Mouse (Mus musculus) liver, embryonic 16.5 days (tissue): ENCODE data around the gene Lmod3. TPM values are rescaled to one million over a fixed set of nuclear protein-coding genes. Genes with fewer than 3 reads are reported as not detected.

Experiments used
- ATAC-seq: fragments of 200-750 bp; cut with Nextera tagmentation; 2 replicates; pipeline ENCODE4 v1.8.0; 2017; ENCODE audit warnings: low read depth, mild to moderate bottlenecking, moderate number of reproducible peaks, moderate library complexity
- H3K27ac ChIP-seq: fragments of 300-500 bp; sonication (generic); 2 replicates; pipeline ENCODE4 v1.5.1; 2014; ENCODE audit warnings: mild to moderate bottlenecking, low read length
- H3K27me3 ChIP-seq: fragments of 300-500 bp; sonication (generic); 2 replicates; pipeline ENCODE4 v1.6.1; 2014; ENCODE audit warnings: low read depth, low read length, mixed read lengths; ENCODE audit not compliant: control insufficient read depth, insufficient read depth
- H3K36me3 ChIP-seq: fragments of 300-500 bp; sonication (generic); 2 replicates; pipeline ENCODE4 v1.6.1; 2014; ENCODE audit warnings: mild to moderate bottlenecking; ENCODE audit not compliant: control insufficient read depth, insufficient read depth
- H3K4me1 ChIP-seq: fragments of 300-500 bp; sonication (generic); 2 replicates; pipeline ENCODE4 v1.6.1; 2014; ENCODE audit warnings: low read depth, low read length, mixed read lengths; ENCODE audit not compliant: control insufficient read depth
- H3K4me2 ChIP-seq: fragments of 300-500 bp; sonication (generic); 2 replicates; pipeline ENCODE4 v1.6.1; 2014; ENCODE audit warnings: low read depth, low read length, mixed read lengths
- H3K4me3 ChIP-seq: fragments of 300-500 bp; sonication (generic); 2 replicates; pipeline ENCODE4 v1.5.1; 2014; ENCODE audit warnings: low read depth, mild to moderate bottlenecking, low read length
- H3K9ac ChIP-seq: fragments of 300-500 bp; sonication (generic); 2 replicates; pipeline ENCODE4 v1.6.1; 2014; ENCODE audit warnings: low read depth, low read length
- H3K9me3 ChIP-seq: fragments of 300-500 bp; sonication (generic); replicated peaks from 2 replicates; pipeline ENCODE4 v1.6.1; 2016; ENCODE audit warnings: low read length; ENCODE audit not compliant: control insufficient read depth
- WGBS: fragments of 180-500 bp; shearing (Covaris S2); extraction: QIAGEN DNeasy Blood & Tissue Kit; methylation state at CpG from one replicate; pipeline ENCODE4 v1.1.7; 2014; ENCODE audit not compliant: insufficient replicate concordance; 5-methylcytosine and 5-hydroxymethylcytosine counted together
- polyA plus RNA-seq: library from polyadenylated mRNA; unstranded; fragments of >200 nt; fragmentation: Nextera tagmentation; extraction: Ambion mirVana; gene quantifications from 2 replicates; pipeline ENCODE4 v1.2.1, GENCODE M21; 2015

Gene Lmod3
- polyA plus RNA-seq, 1 experiment from 2014 or later = 0.81 TPM

GRCm38 (mm10) chr6:97226083-97226491, 26.5 kb downstream of the Lmod3 start:
- H3K27me3 ChIP-seq = no peaks in the 10 kb centered on the region
- no peak for ATAC-seq

GRCm38 (mm10) chr6:97224505-97224904, 28.1 kb downstream of the Lmod3 start:
- H3K9me3 ChIP-seq = no peaks in the 10 kb centered on the region
- H3K9ac ChIP-seq = no peak overlapping the region
- H3K27ac ChIP-seq = no peak overlapping the region
- no peak for ATAC-seq
- no peak overlapping the region for H3K4me3 ChIP-seq
- H3K36me3 ChIP-seq = no peaks in the 10 kb centered on the region
- no peak overlapping the region for H3K4me2 ChIP-seq
- WGBS = 82% methylated on average over 8 of the region's 8 CpGs
- H3K4me1 ChIP-seq = peaks cover 16% of the 10 kb centered on the region
- H3K27me3 ChIP-seq = no peaks in the 10 kb centered on the region

More at GRCm38 (mm10) chr6:97226083-97226491, 26.5 kb downstream of the Lmod3 start:
- Histone ChIP-seq H3K9ac (no peak overlapping the region), H3K4me2 (no peak overlapping the region), H3K9me3 (no peaks in the 10 kb centered on the region), H3K4me3 (no peak overlapping the region), H3K36me3 (peaks cover 5% of the 10 kb centered on the region; the same call in 1 of the 2 replicates), H3K4me1 (peaks cover 16% of the 10 kb centered on the region), H3K27ac (no peak overlapping the region)
- WGBS = 50% methylated on average over 1 of the region's 1 CpGs

- no peaks in the 10 kb centered on the region for H3K9me3 ChIP-seq
- no peaks in the 10 kb centered on the region for H3K36me3 ChIP-seq
- no peak overlapping the region for H3K27ac ChIP-seq
- ATAC-seq = no peak
- peaks cover 16% of the 10 kb centered on the region for H3K4me1 ChIP-seq
- no peak overlapping the region for H3K4me3 ChIP-seq
- WGBS = 60% methylated on average over 4 of the region's 4 CpGs
- H3K9ac ChIP-seq = no peak overlapping the region
- no peak overlapping the region for H3K4me2 ChIP-seq
- no peaks in the 10 kb centered on the region for H3K27me3 ChIP-seq
These were observed 29.0 kb downstream of the Lmod3 start for GRCm38 (mm10) chr6:97223566-97223965.

- H3K27ac ChIP-seq = no peak overlapping the region
- H3K27me3 ChIP-seq = no peaks in the 10 kb centered on the region
- no peak overlapping the region for H3K9ac ChIP-seq
- peak; percentile 42; the same call in 1 of the 2 replicates for ATAC-seq
- H3K4me2 ChIP-seq = no peak overlapping the region
- H3K9me3 ChIP-seq = no peaks in the 10 kb centered on the region
- no peaks in the 10 kb centered on the region for H3K36me3 ChIP-seq
- 15% methylated on average over 5 of the region's 5 CpGs for WGBS
- peaks cover 16% of the 10 kb centered on the region for H3K4me1 ChIP-seq
- H3K4me3 ChIP-seq = no peak overlapping the region
These were observed 29.6 kb downstream of the Lmod3 start for GRCm38 (mm10) chr6:97222931-97223467.

- Histone ChIP-seq H3K4me2 (no peak overlapping the region), H3K4me3 (no peak overlapping the region), H3K4me1 (peaks cover 16% of the 10 kb centered on the region), H3K9me3 (no peaks in the 10 kb centered on the region), H3K27me3 (no peaks in the 10 kb centered on the region), H3K9ac (no peak overlapping the region), H3K36me3 (no peaks in the 10 kb centered on the region), H3K27ac (no peak overlapping the region)
- peak; percentile 61; the same call in 1 of the 2 replicates for ATAC-seq
- WGBS = 40% methylated on average over 6 of the region's 6 CpGs
These were observed 30.2 kb downstream of the Lmod3 start for GRCm38 (mm10) chr6:97222321-97222720.

GRCm38 (mm10) chr6:97221205-97222025, 31.1 kb downstream of the Lmod3 start:
- no peaks in the 10 kb centered on the region for H3K36me3 ChIP-seq
- no peak overlapping the region for H3K4me2 ChIP-seq
- no peak overlapping the region for H3K9ac ChIP-seq

GRCm38 (mm10) chr6:97220672-97221071, 31.9 kb downstream of the Lmod3 start:
- WGBS = 91% methylated on average over 2 of the region's 5 CpGs
- Histone ChIP-seq H3K4me1 (peaks cover 16% of the 10 kb centered on the region), H3K36me3 (no peaks in the 10 kb centered on the region), H3K9me3 (no peaks in the 10 kb centered on the region), H3K9ac (no peak overlapping the region), H3K4me3 (no peak overlapping the region), H3K4me2 (no peak overlapping the region), H3K27ac (no peak overlapping the region), H3K27me3 (no peaks in the 10 kb centered on the region)
- ATAC-seq = no peak

More at GRCm38 (mm10) chr6:97221205-97222025, 31.1 kb downstream of the Lmod3 start:
- 45% methylated on average over 15 of the region's 15 CpGs for WGBS
- Histone ChIP-seq H3K4me1 (peaks cover 16% of the 10 kb centered on the region), H3K9me3 (no peaks in the 10 kb centered on the region), H3K27ac (no peak overlapping the region; the same call in 1 of the 2 replicates), H3K27me3 (no peaks in the 10 kb centered on the region), H3K4me3 (no peak overlapping the region)
- ATAC-seq = no peak

- no peak overlapping the region for H3K4me2 ChIP-seq
- H3K36me3 ChIP-seq = no peaks in the 10 kb centered on the region; the same call in 1 of the 2 replicates
- H3K4me3 ChIP-seq = no peak overlapping the region
- H3K9me3 ChIP-seq = no peaks in the 10 kb centered on the region
- H3K27me3 ChIP-seq = no peaks in the 10 kb centered on the region
- H3K4me1 ChIP-seq = peaks cover 20% of the 10 kb centered on the region
- no peak overlapping the region for H3K27ac ChIP-seq
- 78% methylated on average over 4 of the region's 4 CpGs for WGBS
- no peak for ATAC-seq
- no peak overlapping the region for H3K9ac ChIP-seq
These were observed 36.3 kb downstream of the Lmod3 start for GRCm38 (mm10) chr6:97216154-97216821.
